Mouse (Mus musculus): ENCODE results near the gene Zmiz1. TPM values are rescaled to one million over a fixed set of nuclear protein-coding genes. Genes with fewer than 3 reads are reported as not detected.

Zmiz1 gene
- total RNA-seq, 2 experiments from 2014 or later = 87.7 to 99.3 TPM

GRCm38 (mm10) chr14:25547882-25548281, 88.9 kb downstream of the Zmiz1 start:
- TF ChIP-seq CTCF (conservative IDR thresholded peaks at IDR 0.05) = no peak
- peak overlapping the region; percentile 36 for H3K27ac ChIP-seq
- DNase-seq (ENCODE audit: low spot score in 2 of 2) = no peak
- no peak overlapping the region for H3K4me3 ChIP-seq

GRCm38 (mm10) chr14:25548650-25549049, 89.7 kb downstream of the Zmiz1 start:
- no peak for DNase-seq (ENCODE audit: low spot score in 2 of 2)
- H3K4me3 ChIP-seq = no peak overlapping the region
- peak overlapping the region; percentile 36 for H3K27ac ChIP-seq
- no peak for TF ChIP-seq CTCF (conservative IDR thresholded peaks at IDR 0.05)

GRCm38 (mm10) chr14:25549125-25549524, 90.1 kb downstream of the Zmiz1 start:
- H3K4me3 ChIP-seq = no peak overlapping the region
- peak overlapping the region; percentile 36 for H3K27ac ChIP-seq
- no peak for DNase-seq (ENCODE audit: low spot score in 2 of 2)
- no peak for TF ChIP-seq CTCF (conservative IDR thresholded peaks at IDR 0.05)

- Histone ChIP-seq H3K4me3 (no peak overlapping the region), H3K27ac (peak overlapping the region; percentile 57; the same call in 1 of the 2 replicates)
- DNase-seq (ENCODE audit: low spot score in 2 of 2) = peak; percentile 60 to 83
- TF ChIP-seq CTCF (conservative IDR thresholded peaks at IDR 0.05) = no peak
Measured at GRCm38 (mm10) chr14:25549871-25550840, 91.2 kb downstream of the Zmiz1 start.

- Histone ChIP-seq H3K27ac (no peak overlapping the region), H3K4me3 (no peak overlapping the region)
Measured at GRCm38 (mm10) chr14:25551731-25552130, 92.7 kb downstream of the Zmiz1 start.

GRCm38 (mm10) chr14:25553382-25553781, 94.4 kb downstream of the Zmiz1 start:
- no peak for DNase-seq (ENCODE audit: low spot score in 2 of 2)
- no peak for TF ChIP-seq CTCF (conservative IDR thresholded peaks at IDR 0.05)
- Histone ChIP-seq H3K4me3 (no peak overlapping the region), H3K27ac (no peak overlapping the region)

More at GRCm38 (mm10) chr14:25551731-25552130, 92.7 kb downstream of the Zmiz1 start:
- no peak for DNase-seq (ENCODE audit: low spot score in 2 of 2)
- no peak for TF ChIP-seq CTCF (conservative IDR thresholded peaks at IDR 0.05)

- Histone ChIP-seq H3K4me3 (no peak overlapping the region), H3K27ac (no peak overlapping the region)
- no peak for DNase-seq (ENCODE audit: low spot score in 2 of 2)
- TF ChIP-seq CTCF (conservative IDR thresholded peaks at IDR 0.05) = no peak
Measured at GRCm38 (mm10) chr14:25554781-25555180, 95.8 kb downstream of the Zmiz1 start.

GRCm38 (mm10) chr14:25555291-25555781, 96.4 kb downstream of the Zmiz1 start:
- DNase-seq (ENCODE audit: low spot score in 2 of 2) = no peak
- TF ChIP-seq CTCF (conservative IDR thresholded peaks at IDR 0.05) = no peak
- Histone ChIP-seq H3K27ac (no peak overlapping the region), H3K4me3 (no peak overlapping the region)

- H3K27ac ChIP-seq = no peak overlapping the region
- no peak overlapping the region for H3K4me3 ChIP-seq
- TF ChIP-seq CTCF (conservative IDR thresholded peaks at IDR 0.05) = no peak
- no peak for DNase-seq (ENCODE audit: low spot score in 2 of 2)
Measured at GRCm38 (mm10) chr14:25555848-25556247, 96.9 kb downstream of the Zmiz1 start.

GRCm38 (mm10) chr14:25557014-25557413, 98.0 kb downstream of the Zmiz1 start:
- TF ChIP-seq CTCF (conservative IDR thresholded peaks at IDR 0.05) = no peak
- H3K27ac ChIP-seq = peak overlapping the region; percentile 55; the same call in 1 of the 2 replicates

GRCm38 (mm10) chr14:25558479-25558878, 99.5 kb downstream of the Zmiz1 start:
- Histone ChIP-seq H3K4me3 (no peak overlapping the region), H3K27ac (no peak overlapping the region)
- no peak for DNase-seq (ENCODE audit: low spot score in 2 of 2)
- peak; percentile 59 for TF ChIP-seq CTCF (conservative IDR thresholded peaks at IDR 0.05)

More at GRCm38 (mm10) chr14:25557014-25557413, 98.0 kb downstream of the Zmiz1 start:
- no peak for DNase-seq (ENCODE audit: low spot score in 2 of 2)
- H3K4me3 ChIP-seq = no peak overlapping the region

GRCm38 (mm10) chr14:25559907-25560306, 100.9 kb downstream of the Zmiz1 start:
- no peak overlapping the region for H3K4me3 ChIP-seq
- DNase-seq (ENCODE audit: low spot score in 2 of 2) = no peak
- TF ChIP-seq CTCF (conservative IDR thresholded peaks at IDR 0.05) = no peak
- no peak overlapping the region for H3K27ac ChIP-seq

- Histone ChIP-seq H3K4me3 (no peak overlapping the region), H3K27ac (no peak overlapping the region)
- no peak for DNase-seq (ENCODE audit: low spot score in 2 of 2)
- peak; percentile 55 for TF ChIP-seq CTCF (conservative IDR thresholded peaks at IDR 0.05)
Measured at GRCm38 (mm10) chr14:25560841-25561240, 101.9 kb downstream of the Zmiz1 start.

Measured in layer of hippocampus, adult 2 months (tissue).